Mouse (Mus musculus): ENCODE results near the gene Gsto1. TPM values are rescaled to one million over a fixed set of nuclear protein-coding genes. Genes with fewer than 3 reads are reported as not detected.

The Gsto1 gene
- polyA plus RNA-seq, 1 experiment from 2014 or later = 147 TPM

- Histone ChIP-seq H3K9ac (replicated peaks; ENCODE audit: low read depth) (no peak overlapping the region), H3K4me3 (ENCODE audit: low read depth, low read length) (no peak overlapping the region), H3K4me2 (replicated peaks; ENCODE audit: low read depth, low read length) (peak overlapping the region; percentile 39; the same call in 1 of the 2 replicates), H3K36me3 (ENCODE audit: insufficient read depth, low read length) (no peaks in the 10 kb centered on the region), H3K27ac (ENCODE audit: low read length) (no peak overlapping the region), H3K4me1 (ENCODE audit: insufficient read depth, low read depth, low read length) (peaks cover 3% of the 10 kb centered on the region), H3K9me3 (ENCODE audit: low read length) (no peaks in the 10 kb centered on the region), H3K27me3 (replicated peaks; ENCODE audit: insufficient read depth, low read length) (no peaks in the 10 kb centered on the region)
- DNase-seq (ENCODE audit: low spot score) = no peak
- WGBS = 48% methylated on average over 3 of the region's 4 CpGs
- TF ChIP-seq EP300 (IDR thresholded peaks at IDR 0.05) = no peak
- no peak for TF ChIP-seq CTCF (IDR thresholded peaks at IDR 0.05)
- no peak for ATAC-seq
Measured at GRCm38 (mm10) chr19:47910117-47910618, 55.4 kb downstream of the Gsto1 start.

GRCm38 (mm10) chr19:47910751-47911150, 56.0 kb downstream of the Gsto1 start:
- Histone ChIP-seq H3K9ac (replicated peaks; ENCODE audit: low read depth) (no peak overlapping the region), H3K27ac (ENCODE audit: low read length) (no peak overlapping the region), H3K4me3 (ENCODE audit: low read depth, low read length) (no peak overlapping the region), H3K4me1 (ENCODE audit: insufficient read depth, low read depth, low read length) (peaks cover 3% of the 10 kb centered on the region), H3K9me3 (ENCODE audit: low read length) (no peaks in the 10 kb centered on the region), H3K36me3 (ENCODE audit: insufficient read depth, low read length) (no peaks in the 10 kb centered on the region), H3K4me2 (replicated peaks; ENCODE audit: low read depth, low read length) (no peak overlapping the region), H3K27me3 (replicated peaks; ENCODE audit: insufficient read depth, low read length) (no peaks in the 10 kb centered on the region)
- no peak for ATAC-seq
- WGBS = 72% methylated on average over 4 of the region's 4 CpGs
- TF ChIP-seq EP300 (IDR thresholded peaks at IDR 0.05) (no peak), CTCF (IDR thresholded peaks at IDR 0.05) (no peak)
- no peak for DNase-seq (ENCODE audit: low spot score)

DNA sequence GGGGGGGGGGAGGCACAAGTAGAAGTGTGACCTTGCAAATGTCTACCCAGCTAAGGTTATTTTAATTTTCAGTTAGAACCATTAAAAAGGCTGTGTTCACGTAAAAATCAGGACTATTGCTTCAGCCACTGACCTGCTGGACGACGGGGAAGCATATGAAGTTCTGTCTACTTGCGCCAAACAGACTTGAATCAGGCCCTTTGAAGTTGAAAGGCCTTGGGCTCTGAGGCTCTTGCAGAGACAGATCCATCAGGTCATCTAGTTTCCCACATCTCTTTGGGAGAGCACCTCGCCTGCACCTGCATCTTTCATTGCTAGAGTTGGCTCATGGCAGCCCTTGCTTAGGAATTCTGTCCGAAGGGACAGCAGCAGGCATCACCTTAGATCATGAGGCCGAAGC, 58.6 kb downstream of the Gsto1 start:
- Histone ChIP-seq H3K9ac (replicated peaks; ENCODE audit: low read depth) (no peak overlapping the region), H3K27me3 (replicated peaks; ENCODE audit: insufficient read depth, low read length) (no peaks in the 10 kb centered on the region), H3K27ac (ENCODE audit: low read length) (no peak overlapping the region), H3K4me3 (ENCODE audit: low read depth, low read length) (no peak overlapping the region), H3K36me3 (ENCODE audit: insufficient read depth, low read length) (no peaks in the 10 kb centered on the region), H3K9me3 (ENCODE audit: low read length) (no peaks in the 10 kb centered on the region), H3K4me2 (replicated peaks; ENCODE audit: low read depth, low read length) (no peak overlapping the region), H3K4me1 (ENCODE audit: insufficient read depth, low read depth, low read length) (peaks cover 12% of the 10 kb centered on the region)
- WGBS = 92% methylated on average over 7 of the region's 7 CpGs
- ATAC-seq (no peak), DNase-seq (ENCODE audit: low spot score) (no peak)
- no peak for TF ChIP-seq EP300 (IDR thresholded peaks at IDR 0.05)

DNA sequence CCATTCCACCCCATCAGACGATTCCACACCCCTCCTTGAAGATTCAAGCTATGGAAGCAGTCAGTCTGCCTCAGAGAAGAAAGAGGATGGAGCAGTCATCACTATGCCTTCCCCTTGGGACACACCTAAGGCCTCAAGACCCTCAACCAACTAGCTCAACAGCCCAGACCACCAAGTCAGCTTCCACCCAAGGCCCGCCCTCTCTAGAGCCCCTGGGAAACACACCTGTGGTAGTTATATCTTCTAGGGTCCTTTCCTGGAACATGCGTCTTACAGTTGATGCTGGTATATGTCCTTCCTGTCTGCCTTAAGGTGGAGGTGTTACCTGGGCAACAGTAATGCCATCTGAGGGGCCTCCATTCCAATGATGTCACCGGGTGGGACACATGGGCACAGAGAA, 59.4 kb downstream of the Gsto1 start:
- H3K27ac ChIP-seq (ENCODE audit: low read length) = no peak overlapping the region
- H3K4me3 ChIP-seq (ENCODE audit: low read depth, low read length) = no peak overlapping the region
- TF ChIP-seq EP300 (IDR thresholded peaks at IDR 0.05) (no peak), CTCF (IDR thresholded peaks at IDR 0.05) (no peak)
- no peaks in the 10 kb centered on the region for H3K9me3 ChIP-seq (ENCODE audit: low read length)
- DNase-seq (ENCODE audit: low spot score) (no peak), ATAC-seq (no peak)
- peaks cover 9% of the 10 kb centered on the region; the same call in 1 of the 2 replicates for H3K4me1 ChIP-seq (ENCODE audit: insufficient read depth, low read depth, low read length)
- WGBS = 86% methylated on average over 4 of the region's 4 CpGs
- no peak overlapping the region for H3K9ac ChIP-seq (replicated peaks; ENCODE audit: low read depth)
- no peak overlapping the region for H3K4me2 ChIP-seq (replicated peaks; ENCODE audit: low read depth, low read length)
- no peaks in the 10 kb centered on the region for H3K27me3 ChIP-seq (replicated peaks; ENCODE audit: insufficient read depth, low read length)
- no peaks in the 10 kb centered on the region for H3K36me3 ChIP-seq (ENCODE audit: insufficient read depth, low read length)

Other genes starting within 250 kb of the Gsto1 start
- 2.5 and 3.5 TPM in 2 replicates for gene Col17a1, start 162.9 kb upstream of the Gsto1 start, polyA plus RNA-seq (2015; fragmentation: Nextera tagmentation; extraction: Ambion mirVana)
- 166 and 171 TPM in 2 replicates for gene Sfr1, start 123.3 kb upstream of the Gsto1 start, polyA plus RNA-seq (2015; fragmentation: Nextera tagmentation; extraction: Ambion mirVana)
- 2.1 TPM in 2 replicates for gene Gsto2, start 10.6 kb downstream of the Gsto1 start, polyA plus RNA-seq (2015; fragmentation: Nextera tagmentation; extraction: Ambion mirVana)
- gene Cfap43, start 64.3 kb downstream of the Gsto1 start, polyA plus RNA-seq (2015; fragmentation: Nextera tagmentation; extraction: Ambion mirVana) = 4.9 and 6.3 TPM in 2 replicates
- gene Itprip, start 64.3 kb downstream of the Gsto1 start, polyA plus RNA-seq (2015; fragmentation: Nextera tagmentation; extraction: Ambion mirVana) = 15.6 and 15.9 TPM in 2 replicates
- gene Cfap58, start 82.7 kb downstream of the Gsto1 start, polyA plus RNA-seq (2015; fragmentation: Nextera tagmentation; extraction: Ambion mirVana) = 2.0 and 2.6 TPM in 2 replicates